Mouse (Mus musculus) erythroblast, embryonic 14.5 days (primary cell): ENCODE results near the gene Gm20683. TPM values are rescaled to one million over a fixed set of nuclear protein-coding genes. Genes with fewer than 3 reads are reported as not detected.

Source experiments
- H3K27me3 ChIP-seq: 2 replicates; pipeline ENCODE4 v1.6.1; 2012; ENCODE audit warnings: inconsistent platforms; ENCODE audit not compliant: control insufficient read depth
- H3K36me3 ChIP-seq: 2 replicates; pipeline ENCODE4 v1.6.1; 2012; ENCODE audit warnings: mild to moderate bottlenecking, inconsistent platforms; ENCODE audit not compliant: control insufficient read depth
- H3K4me1 ChIP-seq: 2 replicates; pipeline ENCODE4 v1.6.1; 2012; ENCODE audit warnings: inconsistent platforms; ENCODE audit not compliant: control insufficient read depth
- H3K4me3 ChIP-seq: replicated peaks from 2 replicates; pipeline ENCODE3; 2012; ENCODE audit warnings: moderate library complexity, mild to moderate bottlenecking, inconsistent platforms
- H3K9me3 ChIP-seq: 2 replicates; pipeline ENCODE4 v1.6.1; 2012; ENCODE audit warnings: low read length, inconsistent platforms, mixed read lengths; ENCODE audit not compliant: control insufficient read depth
- GATA1 ChIP-seq: IDR thresholded peaks from 2 replicates; pipeline ENCODE4 v1.6.1; 2012; ENCODE audit warnings: low read length, inconsistent platforms, mixed read lengths
- TAL1 ChIP-seq: IDR thresholded peaks from 3 replicates; pipeline ENCODE4 v1.6.1; 2012; ENCODE audit warnings: low read length, inconsistent platforms, mixed read lengths
- polyA plus RNA-seq: library from polyadenylated mRNA; stranded (reverse); fragments of >175 nt; gene quantifications from 2 replicates; pipeline ENCODE4 v1.2.3, GENCODE M21; 2012

Gm20683 gene
- polyA plus RNA-seq, 1 experiment: 1.1 TPM

- no peaks in the 10 kb centered on the region for H3K27me3 ChIP-seq
- H3K9me3 ChIP-seq: no peaks in the 10 kb centered on the region
- no peak within 1 kb of the TSS for H3K4me3 ChIP-seq
- peaks cover 48% of the 10 kb centered on the region for H3K4me1 ChIP-seq
- peaks cover 65% of the 10 kb centered on the region for H3K36me3 ChIP-seq
- no peak for TF ChIP-seq GATA1
- no peak for TF ChIP-seq TAL1
These were observed 38.8 kb upstream of the Gm20683 start, which contains the start of gene Wfikkn1 for GRCm38 (mm10) chr17:25880196-25880910. Gene Wfikkn1 (minus strand): TSS chr17:25880858.

GRCm38 (mm10) chr17:25879750-25880149, 38.2 kb upstream of the Gm20683 start:
- Histone ChIP-seq H3K36me3 (peaks cover 61% of the 10 kb centered on the region), H3K4me3 (no peak overlapping the region), H3K27me3 (no peaks in the 10 kb centered on the region), H3K9me3 (no peaks in the 10 kb centered on the region), H3K4me1 (peaks cover 53% of the 10 kb centered on the region)
- TF ChIP-seq GATA1 (no peak), TAL1 (no peak)

- peaks cover 56% of the 10 kb centered on the region for H3K36me3 ChIP-seq
- no peaks in the 10 kb centered on the region for H3K27me3 ChIP-seq
- TF ChIP-seq GATA1 (no peak), TAL1 (no peak)
- H3K4me3 ChIP-seq: no peak overlapping the region
- H3K4me1 ChIP-seq: peaks cover 58% of the 10 kb centered on the region
- no peaks in the 10 kb centered on the region for H3K9me3 ChIP-seq
These were observed 37.7 kb upstream of the Gm20683 start for GRCm38 (mm10) chr17:25879261-25879660.

- peaks cover 50% of the 10 kb centered on the region for H3K36me3 ChIP-seq
- no peaks in the 10 kb centered on the region for H3K9me3 ChIP-seq
- TF ChIP-seq TAL1 (no peak), GATA1 (no peak)
- H3K27me3 ChIP-seq: no peaks in the 10 kb centered on the region
- H3K4me1 ChIP-seq: peaks cover 63% of the 10 kb centered on the region
- no peak overlapping the region for H3K4me3 ChIP-seq
These were observed 37.1 kb upstream of the Gm20683 start for GRCm38 (mm10) chr17:25878611-25879180.

GRCm38 (mm10) chr17:25877741-25878610, 36.4 kb upstream of the Gm20683 start:
- no peak for TF ChIP-seq TAL1
- no peak for TF ChIP-seq GATA1
- Histone ChIP-seq H3K4me3 (no peak overlapping the region), H3K27me3 (no peaks in the 10 kb centered on the region), H3K9me3 (no peaks in the 10 kb centered on the region), H3K4me1 (peaks cover 65% of the 10 kb centered on the region), H3K36me3 (peaks cover 43% of the 10 kb centered on the region)

GRCm38 (mm10) chr17:25877025-25877424, 35.5 kb upstream of the Gm20683 start:
- TF ChIP-seq TAL1: no peak
- TF ChIP-seq GATA1: no peak
- no peaks in the 10 kb centered on the region for H3K27me3 ChIP-seq
- H3K36me3 ChIP-seq: peaks cover 34% of the 10 kb centered on the region
- H3K4me1 ChIP-seq: peaks cover 56% of the 10 kb centered on the region
- H3K9me3 ChIP-seq: no peaks in the 10 kb centered on the region
- no peak overlapping the region for H3K4me3 ChIP-seq

- Histone ChIP-seq H3K36me3 (peaks cover 31% of the 10 kb centered on the region), H3K9me3 (no peaks in the 10 kb centered on the region), H3K4me1 (peaks cover 53% of the 10 kb centered on the region), H3K4me3 (peak overlapping the region; percentile 73), H3K27me3 (no peaks in the 10 kb centered on the region)
- TF ChIP-seq TAL1: no peak
- TF ChIP-seq GATA1: no peak
These were observed 34.9 kb upstream of the Gm20683 start for GRCm38 (mm10) chr17:25876347-25876915.

- Histone ChIP-seq H3K4me3 (peak overlapping the region; percentile 73), H3K4me1 (peaks cover 47% of the 10 kb centered on the region), H3K27me3 (no peaks in the 10 kb centered on the region), H3K9me3 (no peaks in the 10 kb centered on the region), H3K36me3 (peaks cover 29% of the 10 kb centered on the region)
- TF ChIP-seq TAL1 (no peak), GATA1 (no peak)
These were observed 33.9 kb upstream of the Gm20683 start for GRCm38 (mm10) chr17:25875171-25876136.
